Mouse (Mus musculus): ENCODE measurements around the gene Tspan33. TPM values are rescaled to one million over a fixed set of nuclear protein-coding genes. Genes with fewer than 3 reads are reported as not detected.
"Not testable (repeated sequence)": the region's sequence is repeated elsewhere in the genome, so short reads cannot be mapped to it uniquely, and the experiment has no call there.

Tspan33 gene
- polyA plus RNA-seq, 1 experiment from 2014 or later: 19.5 TPM

GRCm38 (mm10) chr6:29759012-29759679 lies 65.1 kb downstream of the Tspan33 start:
- peaks cover 29% of the 10 kb centered on the region for H3K36me3 ChIP-seq
- WGBS: 85% methylated on average over 13 of the region's 13 CpGs

GRCm38 (mm10) chr6:29760397-29760796 lies 66.4 kb downstream of the Tspan33 start:
- not testable (repeated sequence) for H3K4me1 ChIP-seq; H3K27me3 ChIP-seq (replicated peaks); H3K27ac ChIP-seq; ATAC-seq (ENCODE audit: insufficient read depth, low FRiP score, low read depth); H3K4me2 ChIP-seq; H3K4me3 ChIP-seq (replicated peaks); H3K9me3 ChIP-seq; H3K9ac ChIP-seq
- 91% methylated on average over 2 of the region's 2 CpGs for WGBS
- H3K36me3 ChIP-seq: peaks cover 22% of the 10 kb centered on the region

More at GRCm38 (mm10) chr6:29759012-29759679, 65.1 kb downstream of the Tspan33 start:
- no peaks in the 10 kb centered on the region for H3K27me3 ChIP-seq (replicated peaks)
- no peak overlapping the region for H3K27ac ChIP-seq
- H3K9ac ChIP-seq: no peak overlapping the region
- H3K4me3 ChIP-seq (replicated peaks): no peak overlapping the region
- ATAC-seq (ENCODE audit: insufficient read depth, low FRiP score, low read depth): no peak
- no peaks in the 10 kb centered on the region for H3K4me1 ChIP-seq
- H3K4me2 ChIP-seq: no peak overlapping the region
- no peaks in the 10 kb centered on the region for H3K9me3 ChIP-seq

- no peak overlapping the region for H3K4me2 ChIP-seq
- WGBS: 90% methylated on average over 4 of the region's 4 CpGs
Observed at GRCm38 (mm10) chr6:29761282-29761681, 67.3 kb downstream of the Tspan33 start.

GRCm38 (mm10) chr6:29762524-29762923 lies 68.5 kb downstream of the Tspan33 start:
- Histone ChIP-seq H3K9me3 (no peaks in the 10 kb centered on the region), H3K4me3 (replicated peaks) (no peak overlapping the region), H3K27ac (no peak overlapping the region), H3K4me1 (no peaks in the 10 kb centered on the region), H3K27me3 (replicated peaks) (no peaks in the 10 kb centered on the region), H3K9ac (no peak overlapping the region), H3K4me2 (no peak overlapping the region), H3K36me3 (peaks cover 18% of the 10 kb centered on the region)
- no peak for ATAC-seq (ENCODE audit: insufficient read depth, low FRiP score, low read depth)
- 59% methylated on average over 4 of the region's 4 CpGs for WGBS

More at GRCm38 (mm10) chr6:29761282-29761681, 67.3 kb downstream of the Tspan33 start:
- Histone ChIP-seq H3K27me3 (replicated peaks) (no peaks in the 10 kb centered on the region), H3K9me3 (no peaks in the 10 kb centered on the region), H3K27ac (no peak overlapping the region), H3K4me3 (replicated peaks) (no peak overlapping the region), H3K9ac (no peak overlapping the region), H3K36me3 (peaks cover 18% of the 10 kb centered on the region), H3K4me1 (no peaks in the 10 kb centered on the region)
- no peak for ATAC-seq (ENCODE audit: insufficient read depth, low FRiP score, low read depth)

- ATAC-seq (ENCODE audit: insufficient read depth, low FRiP score, low read depth): no peak
Observed at GRCm38 (mm10) chr6:29766874-29767273, 72.9 kb downstream of the Tspan33 start.

More at GRCm38 (mm10) chr6:29766874-29767273, 72.9 kb downstream of the Tspan33 start:
- no peaks in the 10 kb centered on the region for H3K4me1 ChIP-seq
- no peaks in the 10 kb centered on the region for H3K36me3 ChIP-seq
- no peak overlapping the region for H3K4me3 ChIP-seq (replicated peaks)
- no peaks in the 10 kb centered on the region for H3K9me3 ChIP-seq
- H3K27me3 ChIP-seq (replicated peaks): no peaks in the 10 kb centered on the region
- H3K9ac ChIP-seq: no peak overlapping the region
- no peak overlapping the region for H3K4me2 ChIP-seq
- WGBS: 68% methylated on average over 2 of the region's 2 CpGs
- H3K27ac ChIP-seq: no peak overlapping the region

Other genes with a start within 250 kb of the Tspan33 start
- 244 and 256 TPM in 2 replicates for gene Atp6v1f, start 226.5 kb upstream of the Tspan33 start, polyA plus RNA-seq (2015; fragmentation: Nextera tagmentation; extraction: Ambion mirVana)
- 0.24 TPM in 1 of 2 replicates, not detected in the other for gene Atp6v1fnb, start 222.8 kb upstream of the Tspan33 start, polyA plus RNA-seq (2015; fragmentation: Nextera tagmentation; extraction: Ambion mirVana)
- 20.3 and 20.7 TPM in 2 replicates for gene Kcp, start 186.3 kb upstream of the Tspan33 start, polyA plus RNA-seq (2015; fragmentation: Nextera tagmentation; extraction: Ambion mirVana)
- 8.9 and 11.1 TPM in 2 replicates for gene Irf5, start 167.6 kb upstream of the Tspan33 start, polyA plus RNA-seq (2015; fragmentation: Nextera tagmentation; extraction: Ambion mirVana)
- 76.7 and 77.0 TPM in 2 replicates for gene Tnpo3, start 84.3 kb upstream of the Tspan33 start, polyA plus RNA-seq (2015; fragmentation: Nextera tagmentation; extraction: Ambion mirVana)
- 36.0 and 41.7 TPM in 2 replicates for gene Smo, start 41.3 kb downstream of the Tspan33 start, polyA plus RNA-seq (2015; fragmentation: Nextera tagmentation; extraction: Ambion mirVana)
- 30.2 and 40.3 TPM in 2 replicates for gene Ahcyl2, start 73.8 kb downstream of the Tspan33 start, polyA plus RNA-seq (2015; fragmentation: Nextera tagmentation; extraction: Ambion mirVana)
- 0.50 and 0.75 TPM in 2 replicates for gene Strip2, start 222.8 kb downstream of the Tspan33 start, polyA plus RNA-seq (2015; fragmentation: Nextera tagmentation; extraction: Ambion mirVana)

Measured in stomach, embryonic 15.5 days (tissue).